Comparison of ENCODE assay signal across 8 mouse cellular contexts in the genomic region with DNA sequence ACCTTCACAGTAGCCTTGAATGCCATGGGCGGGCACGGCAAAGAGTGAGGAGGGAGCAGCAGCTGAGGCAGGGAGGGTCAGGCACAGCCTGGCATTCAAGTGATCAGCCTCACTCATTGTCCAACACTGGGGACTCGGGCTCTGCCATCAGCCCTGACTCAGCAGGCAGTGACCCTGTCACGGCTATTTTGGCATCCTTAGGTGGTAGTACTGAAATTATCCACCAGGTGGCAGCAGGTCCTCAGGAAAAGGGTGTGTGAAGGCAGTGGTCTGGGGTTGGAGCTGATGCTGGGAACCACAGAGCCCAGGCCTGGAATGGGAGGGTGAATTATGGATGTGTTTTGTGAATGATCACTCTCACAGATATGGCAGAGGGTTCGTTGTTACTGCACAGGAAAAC. TPM values are rescaled to one million over a fixed set of nuclear protein-coding genes. Genes with fewer than 3 reads are reported as not detected.
DNase-seq lines count a peak whose midpoint lies in the region; ATAC-seq lines count a peak whose summit lies in the region.

No protein-coding gene starts in this region.

- no peaks in the 10 kb centered on the region for H3K9me3 ChIP-seq in intestine, embryonic 15.5 days

- no peak overlapping the region for H3K4me3 ChIP-seq in intestine, embryonic 15.5 days (replicated peaks)

- H3K4me2 ChIP-seq in intestine, embryonic 15.5 days (replicated peaks) = no peak overlapping the region

- peaks cover 5% of the 10 kb centered on the region; the same call in 1 of the 2 replicates for H3K4me1 ChIP-seq in intestine, embryonic 15.5 days (replicated peaks)

- intact Hi-C loops in left cerebral cortex, postnatal 14 days (cut with DNase I) = no loop called here

- ATAC-seq in intestine, embryonic 15.5 days = peak; percentile 38; the same call in 1 of the 2 replicates

- H3K27ac ChIP-seq in intestine, embryonic 15.5 days = no peak overlapping the region

- no peak overlapping the region for H3K9ac ChIP-seq in intestine, embryonic 15.5 days

- 10% methylated on average over 5 of the region's 5 CpGs for whole genome bisulfite sequencing in intestine, embryonic 15.5 days

- no peaks in the 10 kb centered on the region for H3K27me3 ChIP-seq in intestine, embryonic 15.5 days (replicated peaks)

- no peaks in the 10 kb centered on the region for H3K36me3 ChIP-seq in intestine, embryonic 15.5 days

- DNase-seq in WW6 (ENCODE audit: low read depth, low spot score) = peak; percentile 61
- DNase-seq in cerebellum, postnatal 4 days (ENCODE audit: low spot score in 2 of 2) = peak; percentile 71 to 94
- peak; percentile 86 to 88 for DNase-seq in gastrocnemius, adult 8-10 months (ENCODE audit: low spot score in 2 of 2)
- peak; percentile 86 to 88 for DNase-seq in left cerebral cortex, postnatal 14 days (ENCODE audit: low spot score in 2 of 2)
- peak; percentile 93 for DNase-seq in mesoderm, embryonic 11.5 days (ENCODE audit: low read depth, low spot score)
- DNase-seq in right cerebral cortex, postnatal 36 days (ENCODE audit: low spot score in 2 of 2) = peak; percentile 70 to 77
- DNase-seq in urinary bladder, postnatal 4 days (ENCODE audit: low spot score in 2 of 2) = peak; percentile 68 to 89

RNA-seq across cellular contexts. Expression of a gene that starts 4.3 kb away (rescaled TPM):
- 10 to 100 TPM; 30.0 to 34.8 (median 32.4) TPM for total RNA-seq in gastrocnemius, adult 8-10 months (2022)
- polyA plus RNA-seq in intestine, embryonic 15.5 days (2015; fragmentation: Nextera tagmentation; extraction: Ambion mirVana) = 44.2 and 50.1 TPM in 2 replicates
- total RNA-seq in left cerebral cortex, postnatal 14 days (2021) = 10 to 100 TPM; 52.0 to 56.4 TPM

RNA-seq across cellular contexts. Expression of a gene that starts 4.5 kb away (rescaled TPM):
- total RNA-seq in gastrocnemius, adult 8-10 months (2022) = under 1 TPM; 0.24 to 0.72 (median 0.36) TPM
- 0.27 and 0.35 TPM in 2 replicates for polyA plus RNA-seq in intestine, embryonic 15.5 days (2015; fragmentation: Nextera tagmentation; extraction: Ambion mirVana)
- total RNA-seq in left cerebral cortex, postnatal 14 days (2021) = 1 to 10 TPM in 1 of 2 experiments, under 1 TPM in 1; 0.94 to 1.2 TPM

RNA-seq across cellular contexts. Expression of a gene that starts 29.9 kb away (rescaled TPM):
- total RNA-seq in gastrocnemius, adult 8-10 months (2022) = under 1 TPM; 0.15 to 0.85 (median 0.16) TPM
- 0.16 TPM in 1 of 2 replicates, not detected in the other for polyA plus RNA-seq in intestine, embryonic 15.5 days (2015; fragmentation: Nextera tagmentation; extraction: Ambion mirVana)
- total RNA-seq in left cerebral cortex, postnatal 14 days (2021) = not detected

RNA-seq across cellular contexts. Expression of a gene that starts 59.6 kb away (rescaled TPM):
- under 1 TPM; 0.19 to 0.72 (median 0.64) TPM for total RNA-seq in gastrocnemius, adult 8-10 months (2022)
- polyA plus RNA-seq in intestine, embryonic 15.5 days (2015; fragmentation: Nextera tagmentation; extraction: Ambion mirVana) = 7.9 and 8.2 TPM in 2 replicates
- total RNA-seq in left cerebral cortex, postnatal 14 days (2021) = 10 to 100 TPM; 24.0 to 35.5 TPM
